Mouse (Mus musculus) layer of hippocampus, adult 8-10 months (tissue): ENCODE measurements around the gene Myb. TPM values are rescaled to one million over a fixed set of nuclear protein-coding genes. Genes with fewer than 3 reads are reported as not detected.

Experiments
- DNase-seq, 2 experiments: peaks; one replicate each; pipeline ENCODE4 v3.0.0; 2022; ENCODE audit warnings: low spot score in 2 of 2
- total RNA-seq, 4 experiments: library from RNA; stranded (reverse); gene quantifications; 2 replicates each; pipeline ENCODE4 v1.2.4; 2022

The Myb gene
- under 1 TPM; 0.54 to 0.71 (median 0.63) TPM for total RNA-seq

DNA sequence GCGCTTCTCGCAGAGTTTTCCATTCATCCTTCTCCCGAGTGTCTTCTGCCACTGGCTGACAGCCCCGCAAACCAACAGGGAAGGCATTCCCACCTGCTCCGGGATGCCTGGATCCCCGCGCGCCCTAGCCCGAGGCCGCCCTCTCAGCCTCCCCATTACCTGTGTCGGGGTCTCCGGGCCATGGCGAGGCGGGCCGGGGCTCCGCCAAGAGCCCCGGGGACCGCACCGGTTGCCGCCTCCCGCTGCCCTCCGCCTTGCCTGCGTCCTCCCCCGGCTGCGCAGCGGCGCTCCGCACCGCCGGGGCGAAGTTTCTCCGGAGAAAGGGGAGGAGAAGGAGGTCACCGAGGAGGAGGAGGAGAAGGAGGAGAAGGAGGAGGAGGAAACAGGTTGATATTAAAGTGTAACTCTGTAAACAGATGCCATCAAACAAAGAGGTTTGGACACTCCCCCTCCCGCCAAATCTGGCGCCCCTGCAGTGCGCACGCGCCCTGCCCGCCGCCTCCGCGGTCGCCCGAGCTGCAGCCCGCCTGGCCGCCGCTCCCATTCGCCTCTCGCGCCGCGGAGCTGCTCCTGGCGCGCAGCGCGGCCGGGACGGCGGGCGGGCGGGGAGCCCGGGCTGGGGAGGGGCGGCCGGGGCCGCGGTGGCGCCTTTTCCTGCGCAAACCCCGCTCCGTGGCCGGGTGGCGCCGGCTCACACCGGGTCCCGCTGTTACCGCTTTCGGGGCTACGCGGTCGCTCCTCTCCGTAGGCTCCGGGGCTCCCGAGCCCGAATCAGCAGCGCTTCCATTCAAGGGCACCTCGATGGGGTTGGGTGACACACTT is at the start of gene Myb:
Gene Myb, minus strand, starts transcription at position 448 of the 822 bp plus-strand sequence.
- peak in 1 of 2 experiments; percentile 7 for DNase-seq

DNA sequence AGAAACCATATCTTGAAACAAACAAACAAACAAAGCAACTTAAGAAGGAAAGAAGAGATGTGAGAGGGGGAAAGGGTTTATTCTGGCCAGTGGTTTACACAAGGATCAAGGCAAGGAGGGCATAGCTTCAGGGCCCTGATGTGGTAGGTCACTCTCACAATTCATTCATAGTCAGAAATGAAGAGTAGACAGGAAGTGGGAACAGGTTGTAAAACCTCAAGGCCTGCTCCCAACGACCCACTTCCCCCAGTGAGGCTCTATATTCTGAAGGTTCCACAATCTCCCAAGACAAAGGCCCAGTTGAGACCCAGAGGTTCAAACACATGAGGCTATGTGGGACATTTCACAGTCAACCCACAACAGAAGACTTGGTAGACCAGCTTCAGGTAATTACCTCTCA is 46.6 kb upstream of the Myb start:
- DNase-seq = no peak

DNA sequence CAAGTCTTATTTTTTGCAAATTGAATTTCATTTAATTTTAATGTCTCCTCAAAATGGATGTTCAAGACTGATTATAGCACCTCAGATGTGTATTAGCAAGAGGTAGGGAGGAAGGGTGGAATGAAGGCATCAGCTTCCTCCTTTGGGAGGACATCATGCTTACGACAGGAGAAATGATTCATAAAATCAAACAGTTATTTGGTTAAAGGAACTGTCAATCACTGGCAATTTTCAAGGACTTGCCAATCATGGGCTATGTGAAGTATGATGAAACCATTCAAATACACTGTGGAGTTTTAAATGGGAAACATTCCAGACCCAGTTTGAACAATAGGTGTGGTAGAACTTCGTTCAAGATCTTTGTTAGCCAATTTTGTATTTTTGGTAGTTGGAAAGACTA is 45.4 kb upstream of the Myb start:
- no peak for DNase-seq

DNA sequence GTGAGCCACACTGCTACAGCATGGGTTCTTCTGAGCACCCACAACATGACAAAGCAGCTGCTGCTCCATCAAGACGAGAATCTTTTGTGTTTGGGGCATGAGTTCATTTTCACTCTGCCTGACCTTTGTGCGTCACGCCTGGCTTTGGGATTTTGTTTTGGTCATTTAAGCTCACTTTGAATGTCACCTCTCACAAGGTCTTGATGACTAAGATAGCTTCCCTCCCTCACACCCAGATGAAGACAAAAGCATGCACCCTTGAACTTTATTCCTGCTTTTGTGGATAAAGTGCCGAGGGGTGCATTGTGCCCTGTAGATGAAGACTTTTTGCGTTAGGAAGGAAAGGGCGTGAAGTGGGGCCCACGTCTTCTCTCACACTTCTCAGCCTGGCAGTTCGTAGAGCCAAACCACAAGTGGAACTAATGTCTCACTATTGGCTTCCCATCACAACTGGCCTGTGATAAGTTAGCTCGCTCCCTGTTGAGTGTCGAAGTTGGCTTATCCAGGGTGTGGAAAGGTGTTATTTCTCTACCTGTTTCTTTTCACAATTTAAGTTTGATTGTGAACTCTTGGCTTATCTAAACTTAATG is 43.8 kb upstream of the Myb start:
- no peak for DNase-seq

DNA sequence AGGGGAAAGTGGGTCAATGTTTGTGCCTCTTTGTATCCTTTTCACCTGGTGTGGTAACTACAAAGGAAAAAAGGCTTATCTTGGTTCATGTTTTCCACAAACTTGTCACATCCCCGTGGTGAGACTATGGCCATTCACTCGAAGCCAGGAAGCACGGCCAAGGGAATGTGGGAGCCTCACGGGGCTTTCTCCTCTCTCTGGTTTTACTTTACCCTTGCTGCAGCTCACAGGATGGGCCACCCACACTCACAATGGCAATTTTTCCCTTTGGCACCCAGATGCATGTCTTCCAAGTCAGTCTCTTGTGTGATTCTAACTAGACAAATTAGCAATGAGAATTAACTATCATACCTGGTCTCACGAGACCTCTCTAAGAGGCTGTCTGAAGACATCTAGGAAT is 43.1 kb upstream of the Myb start:
- no peak for DNase-seq

DNA sequence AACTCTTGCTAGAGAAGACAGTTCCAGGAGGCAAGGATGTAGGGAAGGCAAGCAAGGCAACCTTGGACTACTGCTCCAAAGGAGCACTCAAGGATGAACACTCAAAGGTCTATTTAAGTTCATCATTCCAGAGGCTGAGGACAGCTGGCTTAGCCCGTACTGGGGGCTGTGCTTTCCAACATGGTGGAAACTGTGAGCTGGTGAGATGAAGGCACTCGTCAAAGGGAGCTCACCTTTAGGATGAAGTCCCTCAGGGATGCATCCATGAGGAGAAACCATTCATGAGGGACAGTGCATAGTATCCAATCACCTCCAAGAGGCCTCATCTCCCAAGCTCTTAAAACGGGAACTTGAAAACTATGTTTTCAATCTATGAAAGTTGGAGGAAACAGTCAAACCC is 42.7 kb upstream of the Myb start:
- no peak for DNase-seq

DNA sequence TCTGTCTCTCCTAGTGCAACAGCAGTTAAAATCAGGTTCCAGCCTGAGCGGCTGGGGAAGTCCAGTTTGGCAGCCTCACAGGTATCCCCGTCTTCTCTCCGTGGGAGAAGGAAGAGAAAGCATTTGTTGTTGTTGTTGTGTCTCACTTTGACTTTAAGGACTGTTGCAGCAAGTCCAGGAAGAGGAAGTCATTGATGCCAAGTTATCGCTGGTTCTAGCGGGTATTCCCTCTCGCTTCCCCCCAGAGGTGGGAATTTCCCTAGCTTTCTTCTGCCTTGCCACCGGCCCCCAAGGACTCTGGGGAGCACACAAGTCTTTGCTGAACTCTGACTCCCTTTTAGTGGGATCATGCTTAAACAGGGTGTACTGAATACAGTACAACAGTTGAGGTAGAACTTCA is 40.0 kb upstream of the Myb start:
- no peak for DNase-seq

DNA sequence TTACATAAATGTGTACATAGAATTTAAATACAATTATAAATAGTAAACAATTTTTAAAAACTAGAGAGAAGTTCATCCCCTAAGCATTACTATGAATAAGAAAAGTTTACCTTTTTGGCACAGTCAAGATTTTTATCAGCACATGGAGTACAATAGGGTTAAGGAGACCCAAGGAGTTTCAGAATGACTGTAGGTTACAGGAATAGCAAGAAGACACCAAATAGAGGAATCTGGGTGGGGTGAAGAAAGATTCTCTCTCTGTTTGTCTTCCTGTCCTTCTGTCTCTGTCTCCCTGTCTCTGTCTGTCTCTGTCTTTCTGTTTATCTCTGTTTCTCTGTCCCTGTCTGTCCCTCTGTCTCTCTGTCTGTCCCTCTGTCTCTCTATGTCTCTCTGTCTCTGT is 39.5 kb upstream of the Myb start:
- DNase-seq = no peak

DNA sequence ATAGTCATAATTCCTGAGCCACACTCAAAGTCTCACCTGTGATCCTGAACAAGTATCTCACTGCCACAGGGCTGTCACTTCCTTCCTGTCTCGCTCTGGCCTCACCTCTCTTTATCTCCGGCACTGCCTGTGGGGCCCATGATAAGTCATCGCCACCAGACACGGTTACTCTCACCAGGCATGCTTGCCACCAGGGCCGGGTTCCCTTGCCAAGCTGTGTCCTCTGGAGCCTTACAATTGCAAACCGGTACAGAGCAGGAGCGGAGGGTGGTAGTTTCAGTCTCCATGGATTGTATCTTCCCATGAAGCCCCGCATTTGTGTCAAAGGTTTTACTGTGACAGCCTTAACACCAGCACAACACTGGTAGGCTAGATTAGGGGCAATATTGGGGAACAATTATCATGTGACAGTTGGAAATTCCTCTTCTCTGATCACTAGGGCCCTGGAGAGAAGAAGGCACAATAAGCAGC is 35.9 kb upstream of the Myb start:
- DNase-seq = no peak

DNA sequence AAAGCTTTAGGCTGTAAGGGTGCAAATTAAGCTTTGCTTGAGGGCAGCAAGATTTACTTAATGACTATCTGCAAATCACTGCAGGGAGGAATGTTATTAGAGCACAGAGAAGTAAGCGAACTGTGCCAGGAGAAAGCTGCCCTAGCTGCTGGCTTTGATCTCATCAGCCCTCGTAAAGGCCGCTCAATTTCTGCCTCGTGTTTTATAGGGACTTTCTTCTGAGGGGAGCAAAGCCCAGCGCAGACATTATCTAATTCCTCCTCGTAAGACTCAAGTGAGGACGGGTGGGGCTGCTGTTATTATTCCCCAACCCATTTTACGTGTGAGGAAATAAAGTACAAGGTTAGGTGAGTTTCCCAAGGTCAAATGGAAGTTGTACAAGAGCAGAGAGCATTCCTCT is 34.8 kb upstream of the Myb start:
- no peak for DNase-seq

DNA sequence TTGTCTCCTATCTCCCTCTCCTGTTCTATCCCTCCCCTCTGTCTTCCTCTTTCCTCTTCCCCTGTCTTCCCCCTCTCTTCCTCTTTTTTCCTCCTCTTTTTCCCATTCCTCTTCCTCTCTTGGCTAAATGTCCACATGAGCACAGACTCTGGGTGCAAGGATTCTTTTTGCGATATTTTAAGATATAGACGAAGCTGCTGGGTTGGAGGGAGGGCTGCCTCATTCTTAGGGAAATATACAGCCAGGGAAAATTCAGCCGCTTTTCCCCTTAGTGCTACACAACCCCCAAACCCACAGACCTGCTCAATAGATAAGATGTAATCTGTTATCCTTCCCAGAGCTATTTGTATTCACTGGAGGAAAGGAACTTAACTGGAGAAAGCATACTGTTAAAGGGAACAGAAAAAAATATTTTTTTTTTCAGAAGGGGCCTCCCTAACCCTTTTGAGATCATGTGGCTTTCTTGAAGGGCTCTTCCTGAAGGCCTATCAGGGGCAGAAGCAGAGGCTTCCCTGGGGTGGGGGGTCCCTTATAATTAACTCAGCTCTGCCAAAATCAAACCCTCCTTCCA is 33.2 kb upstream of the Myb start:
- no peak for DNase-seq

DNA sequence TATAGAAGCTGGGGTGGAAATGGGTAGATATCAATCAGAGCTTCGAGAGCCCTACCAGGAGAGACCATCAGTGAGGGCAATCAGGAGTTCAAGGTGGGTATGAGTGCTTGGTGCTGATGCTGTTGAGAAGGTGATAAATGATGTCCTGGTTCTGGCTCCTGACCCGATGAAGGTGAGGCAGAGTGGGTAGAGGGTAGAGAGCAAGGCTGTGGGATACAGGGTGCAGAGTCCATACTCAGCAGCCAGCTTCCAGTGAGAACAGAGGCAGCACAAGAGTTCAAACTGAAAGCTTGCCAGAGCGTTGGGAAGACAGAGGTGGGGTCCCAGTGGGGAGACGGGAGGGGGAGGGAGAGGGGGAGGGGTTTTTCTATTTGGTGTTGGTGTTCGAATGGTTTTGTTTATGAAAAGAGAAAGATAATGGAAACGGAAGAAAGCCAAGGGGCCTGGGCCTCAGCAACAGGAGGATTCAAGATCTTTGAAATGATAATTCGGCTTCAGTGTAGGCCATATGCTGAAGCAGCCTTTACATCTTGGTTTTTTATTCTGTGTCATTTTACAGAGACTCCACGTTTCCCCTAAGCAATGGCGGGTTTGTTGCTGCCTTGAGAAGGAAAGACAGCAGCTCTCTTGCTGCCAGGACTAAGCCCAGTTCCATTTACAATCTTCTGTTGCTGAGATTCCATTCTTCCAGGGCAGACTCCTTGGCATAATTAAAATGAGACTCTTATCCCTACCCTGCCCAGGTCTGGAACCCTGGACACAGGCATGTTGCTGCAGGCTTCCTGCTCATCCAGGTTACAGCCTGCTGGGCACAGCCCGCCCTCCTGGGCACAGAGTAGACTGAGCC is 32.5 kb upstream of the Myb start:
- DNase-seq = no peak

DNA sequence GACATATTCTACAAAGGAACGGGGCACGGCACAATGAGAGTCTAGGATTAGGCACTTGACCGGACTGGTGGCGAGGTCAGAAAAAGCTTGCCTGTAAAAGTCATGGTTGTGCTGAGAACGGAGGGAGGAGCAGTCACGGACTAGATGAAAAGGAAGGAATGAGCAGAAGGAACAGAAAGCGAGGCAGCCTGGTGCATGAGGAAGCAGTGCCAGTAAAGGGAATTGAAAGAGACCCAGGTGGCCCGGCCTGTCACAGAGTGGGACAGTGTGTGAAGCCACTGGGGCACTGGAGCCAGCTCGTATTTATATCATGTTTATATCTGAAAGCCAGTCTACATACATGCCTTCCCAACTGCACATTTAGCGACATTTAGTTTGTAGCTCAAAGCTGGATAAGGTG is 31.7 kb upstream of the Myb start:
- no peak for DNase-seq

DNA sequence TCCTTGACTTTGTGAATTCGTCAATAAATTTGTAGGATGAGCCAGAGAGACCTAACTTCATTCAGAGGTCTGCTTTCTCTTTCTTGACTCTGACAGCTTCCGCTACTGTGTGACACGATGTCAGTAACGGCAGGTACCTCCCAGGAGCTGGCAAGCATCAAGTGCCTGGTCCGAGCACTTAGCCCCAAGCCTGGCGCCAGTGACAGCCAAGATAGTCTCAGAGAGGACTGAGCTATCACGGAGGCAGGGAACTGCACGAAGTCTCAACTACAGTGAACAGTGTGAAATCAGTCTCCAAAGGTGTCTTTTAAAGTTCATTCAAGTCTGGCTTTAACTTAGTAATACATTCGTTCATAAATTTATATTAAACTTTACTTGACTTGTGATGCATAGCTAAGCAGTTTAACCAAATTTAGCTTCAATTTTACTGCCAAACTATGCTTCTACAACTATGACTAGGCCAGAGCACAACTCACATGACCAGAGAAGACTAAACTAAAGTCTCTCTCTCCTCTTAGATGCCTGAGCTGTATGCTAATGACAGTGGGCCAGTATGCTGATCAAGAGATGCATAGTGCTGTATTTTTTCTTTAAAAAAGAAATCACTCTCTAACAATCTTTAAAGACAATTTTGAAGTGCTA is 29.1 kb upstream of the Myb start:
- no peak for DNase-seq

DNA sequence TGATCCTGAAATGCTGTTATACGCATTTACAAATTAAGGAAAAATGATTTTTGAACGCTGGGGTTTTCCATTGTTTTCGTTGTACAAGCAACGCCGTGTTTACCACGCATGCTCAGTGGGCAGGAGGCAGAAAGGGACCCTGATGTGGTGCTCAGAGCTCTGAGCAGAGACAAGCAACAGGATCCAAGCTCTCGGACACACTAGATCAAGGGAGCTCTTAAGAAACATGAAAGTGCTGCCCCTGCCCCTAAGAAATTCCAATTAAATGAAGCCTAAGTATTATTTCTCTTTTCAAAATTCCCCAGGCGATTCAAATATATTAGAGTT is 28.5 kb upstream of the Myb start:
- DNase-seq = no peak

DNA sequence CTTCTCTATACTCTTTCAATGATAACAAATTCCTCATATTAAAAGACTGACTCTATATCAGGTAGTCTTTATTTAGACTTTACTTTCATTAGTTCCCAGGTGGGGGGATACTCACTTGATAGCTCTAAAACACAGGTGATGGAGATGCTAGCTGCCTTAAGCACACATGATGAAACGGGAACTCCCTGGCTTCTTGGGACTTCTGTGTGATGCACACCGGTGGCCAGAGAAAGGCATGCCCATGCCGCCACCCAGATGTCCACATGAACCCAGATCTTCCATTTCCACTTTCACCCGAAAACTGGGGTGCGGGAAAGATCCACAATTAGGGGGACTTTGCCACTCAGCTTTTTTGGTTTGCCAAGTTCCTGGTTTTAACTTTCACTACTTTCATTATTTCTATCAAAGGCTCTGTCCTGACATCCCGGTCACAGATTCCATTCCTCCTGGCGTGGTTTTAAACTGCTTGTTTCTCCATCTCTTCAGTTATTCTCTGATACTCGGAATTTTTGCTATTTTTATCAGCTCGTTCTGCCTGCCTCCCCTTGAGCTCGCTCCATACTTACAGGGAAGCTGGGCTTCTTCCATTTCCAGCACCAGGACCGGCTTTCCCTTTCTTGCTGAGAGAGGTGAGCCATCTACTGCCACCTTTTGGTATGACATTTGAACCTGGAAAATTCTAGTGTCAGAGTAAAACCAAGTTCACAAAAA is 27.9 kb upstream of the Myb start:
- peak; percentile 22 to 41 for DNase-seq

DNA sequence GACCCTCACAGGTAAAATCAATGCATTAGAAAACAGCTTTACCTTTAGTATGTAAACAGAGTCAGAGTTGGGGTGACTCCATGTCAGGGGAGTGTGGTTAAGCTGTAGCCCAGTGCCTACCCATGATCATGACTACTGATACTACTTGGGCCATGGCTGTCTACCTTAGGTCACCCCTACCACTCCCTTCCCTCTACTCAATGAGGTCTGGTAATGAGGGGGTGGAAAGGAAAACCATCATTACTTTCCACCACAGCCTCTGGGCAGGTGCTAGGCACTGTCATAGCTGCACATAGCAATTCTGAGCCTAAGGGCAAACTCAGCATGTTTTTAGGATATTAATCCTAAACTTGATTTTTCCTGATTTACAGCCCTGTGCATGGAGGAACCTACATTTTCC is 27.1 kb upstream of the Myb start:
- DNase-seq = no peak

DNA sequence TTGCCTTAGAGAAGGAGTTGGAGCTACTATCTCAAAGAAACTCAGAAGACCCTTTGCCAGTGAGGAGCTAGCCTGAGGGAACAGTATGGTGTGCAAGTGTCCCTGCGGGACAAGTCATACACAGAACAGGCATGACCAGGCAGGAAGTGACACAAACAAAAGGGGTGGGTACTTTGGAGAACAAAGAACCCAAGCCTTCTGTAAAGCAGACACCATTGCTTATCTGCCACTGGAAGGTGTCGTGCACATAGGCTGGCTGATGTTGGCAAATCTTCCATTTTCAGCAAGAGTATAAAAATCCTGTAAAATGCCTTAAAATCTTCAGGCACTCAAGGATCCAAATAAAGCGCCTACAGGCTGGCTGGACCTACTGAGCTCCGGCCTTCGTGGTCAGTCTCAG is 25.9 kb upstream of the Myb start:
- no peak for DNase-seq

DNA sequence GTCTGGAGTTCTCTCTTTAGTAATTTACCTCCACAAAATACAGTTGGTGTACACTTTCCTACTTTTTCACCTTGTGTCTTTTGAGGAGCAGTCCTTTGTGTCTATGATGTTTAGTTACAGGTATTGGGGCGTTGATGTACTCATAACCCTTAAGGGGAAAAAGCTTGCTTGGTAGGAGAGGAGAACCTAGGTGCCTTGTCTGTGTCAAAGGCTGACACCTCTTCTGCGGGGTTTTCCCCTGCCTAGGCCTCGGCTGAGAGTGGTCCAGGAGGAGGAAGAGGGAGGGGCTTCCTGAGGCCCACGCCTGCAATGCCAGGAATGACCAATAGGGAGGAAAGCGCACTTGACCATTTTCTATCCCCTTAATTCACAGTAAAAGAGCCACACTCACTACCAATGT is 17.9 kb upstream of the Myb start:
- no peak for DNase-seq

DNA sequence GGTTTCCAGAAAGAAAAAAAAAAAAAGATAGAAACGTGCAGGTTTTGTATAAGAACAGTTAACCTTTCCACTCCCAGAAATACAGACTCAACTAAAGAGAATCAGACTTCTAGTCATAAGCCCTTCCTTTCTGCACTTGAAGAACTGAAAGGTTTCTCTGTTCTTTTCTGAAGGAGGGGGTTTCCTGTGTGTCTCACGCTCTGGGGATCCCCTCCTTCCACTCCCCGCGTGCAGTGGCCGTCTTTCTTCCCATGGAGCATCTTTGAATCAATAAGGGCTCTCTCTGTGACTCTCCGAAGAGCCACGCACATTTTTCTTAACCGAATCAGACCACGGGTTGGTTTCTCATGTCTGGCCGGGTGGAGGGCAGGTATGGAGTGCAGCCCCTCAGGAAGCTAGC is 17.5 kb upstream of the Myb start:
- no peak for DNase-seq

DNA sequence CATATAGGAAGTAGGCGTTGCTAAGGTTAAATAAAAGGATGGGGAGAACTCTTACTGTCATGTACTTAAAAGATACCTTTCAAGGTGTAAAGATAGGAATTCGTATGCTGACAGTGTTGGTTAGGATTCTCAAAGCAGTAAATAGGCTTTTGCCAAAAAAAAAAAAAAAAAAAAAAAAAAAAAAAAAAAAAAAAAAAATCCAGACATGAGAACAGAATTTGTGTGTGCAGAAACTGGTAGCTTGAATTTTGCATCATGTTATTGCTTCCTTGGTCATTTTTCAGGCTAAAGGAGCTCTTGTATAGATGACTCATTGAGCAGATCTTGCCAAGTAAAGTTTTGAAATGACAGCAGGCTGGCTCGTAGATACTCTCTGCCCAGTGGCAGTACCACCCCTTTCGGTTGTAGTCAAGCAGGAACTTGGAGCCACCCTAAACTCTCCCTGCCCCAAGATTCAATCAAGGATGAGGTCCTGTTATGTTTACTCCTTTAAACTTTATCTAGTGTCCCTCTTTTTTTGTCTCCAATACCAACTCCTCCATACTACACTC is 11.9 kb upstream of the Myb start:
- no peak for DNase-seq
